Mouse (Mus musculus): ENCODE measurements at regions not wholly inside any gene's neighbourhood (a gene's known extent, or its start where the extent isn't known, plus 50 kb on each side); places are given as distances from the start of the nearest gene placed in this dataset.

DNA sequence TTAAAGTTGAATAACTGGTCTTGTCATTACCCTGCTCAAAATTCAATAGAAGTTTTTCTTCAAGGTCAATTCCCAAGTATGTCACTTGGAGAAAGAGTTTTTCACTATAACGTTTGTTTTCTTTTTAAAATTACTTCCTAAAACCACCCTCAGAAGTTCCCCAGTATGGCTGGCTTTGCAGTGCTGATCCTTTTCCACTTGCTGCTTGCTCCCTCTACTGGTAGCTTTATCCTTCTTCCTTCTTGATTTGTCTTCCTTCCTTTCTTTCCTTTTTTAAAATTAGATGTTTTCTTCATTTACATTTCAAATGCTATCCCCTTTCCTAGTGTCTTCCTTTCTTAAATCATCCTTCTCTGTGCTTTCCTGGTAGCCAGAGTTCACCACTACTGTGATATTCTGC is 73.6 kb downstream of the Rtl3 start:
- DNase-seq: peak; percentile 5
